Mouse (Mus musculus): Measurements from ENCODE around the gene Hoxd3.

DNA sequence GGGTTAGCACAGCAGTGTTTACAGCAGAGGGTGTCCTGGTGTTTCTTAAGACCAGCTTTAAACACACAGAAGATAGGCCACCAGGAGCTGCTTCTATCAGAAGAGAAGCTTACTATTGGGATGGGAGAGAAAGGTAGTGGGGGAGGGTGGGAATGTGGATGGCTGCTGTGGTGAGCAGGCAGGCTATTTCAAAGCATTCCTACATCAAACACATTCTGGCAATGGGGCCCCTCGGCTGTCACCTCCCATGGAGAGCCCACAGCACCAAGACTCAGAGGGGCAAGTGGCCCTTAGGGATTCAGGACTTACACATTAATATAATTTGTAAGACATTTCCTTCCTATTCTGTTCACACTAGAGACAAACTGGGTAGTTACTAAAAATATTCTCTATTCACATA, 48.4 kb downstream of the Hoxd3 start:
- TF ChIP-seq TAL1 (IDR thresholded peaks at IDR 0.05; ENCODE audit: low read length), result no peak
- no peak for TF ChIP-seq GATA1 (IDR thresholded peaks at IDR 0.05; ENCODE audit: low read length)

Measured in erythroblast, embryonic 14.5 days (primary cell).